Mouse (Mus musculus) gastrocnemius, adult 2 months (tissue): ENCODE results near the gene Khk. TPM values are rescaled to one million over a fixed set of nuclear protein-coding genes. Genes with fewer than 3 reads are reported as not detected.
A peak's percentile ranks its signal among the peaks of the same experiment; 100 is the strongest.

Experiments
- DNase-seq: peaks from one replicate; pipeline ENCODE4 v3.0.0; 2022
- H3K27ac ChIP-seq: fragments of 200-600 bp; 2 replicates; pipeline ENCODE4 v1.8.1; 2022; ENCODE audit warnings: mild to moderate bottlenecking
- H3K4me3 ChIP-seq: fragments of 200-600 bp; 2 replicates; pipeline ENCODE4 v1.8.1; 2022; ENCODE audit warnings: mild to moderate bottlenecking, moderate library complexity
- CTCF ChIP-seq: fragments of 200-600 bp; IDR thresholded peaks from 2 replicates; pipeline ENCODE4 v1.8.1; 2022; ENCODE audit warnings: antibody characterized with exemption, mild to moderate bottlenecking, moderate library complexity
- intact Hi-C: fragments of 180-260 bp; cut with DNase I; formaldehyde crosslinking; loops from one replicate; pipeline ENCODE4 v1.15.1; 2025
- total RNA-seq, 2 experiments: library from RNA; stranded (reverse); gene quantifications; 2 replicates each; pipeline ENCODE4 v1.2.3; 2021

The Khk gene
- total RNA-seq, 2 experiments from 2014 or later = 29.2 to 30.8 TPM

DNA sequence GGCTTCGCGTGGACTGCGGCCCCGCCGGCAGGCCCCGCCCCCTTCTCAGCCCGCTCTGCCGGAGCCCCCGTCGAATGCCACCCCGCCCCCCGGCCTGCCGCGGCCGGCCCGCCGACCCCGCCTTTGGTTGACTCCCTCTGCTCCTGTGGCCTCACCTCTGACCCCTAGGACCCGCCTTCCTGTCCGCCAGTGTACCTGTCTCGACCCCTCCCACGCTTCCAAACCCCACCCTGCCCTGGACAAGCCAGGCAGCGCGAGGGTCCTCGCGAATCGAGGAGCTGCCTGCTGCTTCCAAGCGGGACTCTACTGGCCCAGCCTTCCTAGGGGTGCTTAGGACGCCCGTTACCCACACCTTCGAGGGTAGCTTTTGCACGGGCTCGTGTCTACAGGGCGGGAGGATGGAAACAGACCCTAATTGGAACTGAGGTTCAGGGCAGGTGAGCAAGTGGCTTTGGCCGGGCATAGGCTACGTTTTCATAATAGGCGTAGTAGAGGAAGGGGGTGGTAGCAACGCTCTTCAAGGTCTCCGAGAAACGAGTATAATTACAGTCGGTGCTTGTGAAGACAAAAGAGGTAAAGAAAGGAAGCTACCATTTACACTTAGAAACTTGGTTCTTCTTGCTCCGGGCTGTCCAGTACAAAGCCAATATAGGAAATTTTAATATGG lies 32.0 kb upstream of the Khk start:
- TF ChIP-seq CTCF = no peak
- peak overlapping the region; percentile 89 for H3K27ac ChIP-seq

DNA sequence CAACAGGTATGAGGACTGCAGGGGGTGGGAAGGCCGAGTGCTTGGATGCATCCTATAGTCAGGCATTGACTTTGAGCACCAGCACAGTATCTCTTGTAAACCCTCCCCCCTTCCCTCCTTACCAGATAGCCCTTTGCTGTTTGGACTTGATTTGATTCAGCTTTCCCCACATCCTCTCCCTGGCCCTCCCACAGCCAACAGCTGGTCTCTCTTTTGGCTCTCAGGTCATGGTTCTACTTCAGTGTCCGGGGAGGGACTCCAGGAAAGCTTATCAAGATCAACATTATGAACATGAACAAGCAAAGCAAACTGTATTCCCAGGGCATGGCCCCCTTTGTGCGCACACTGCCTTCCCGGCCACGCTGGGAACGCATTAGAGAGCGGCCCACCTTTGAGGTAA lies 30.9 kb upstream of the Khk start:
- H3K4me3 ChIP-seq = no peak overlapping the region
- no peak for DNase-seq
- no peak overlapping the region for H3K27ac ChIP-seq
- intact Hi-C loops = no loop called here
- no peak for TF ChIP-seq CTCF

More for the DNA sequence above, 32.0 kb upstream of the Khk start:
- intact Hi-C loops = loop anchor here (2.0 kb wide), 2 partner anchors 16 to 20 kb away; partner anchors contain the start of gene Tmem214
- DNase-seq = no peak
- H3K4me3 ChIP-seq = peak overlapping the region; percentile 91

DNA sequence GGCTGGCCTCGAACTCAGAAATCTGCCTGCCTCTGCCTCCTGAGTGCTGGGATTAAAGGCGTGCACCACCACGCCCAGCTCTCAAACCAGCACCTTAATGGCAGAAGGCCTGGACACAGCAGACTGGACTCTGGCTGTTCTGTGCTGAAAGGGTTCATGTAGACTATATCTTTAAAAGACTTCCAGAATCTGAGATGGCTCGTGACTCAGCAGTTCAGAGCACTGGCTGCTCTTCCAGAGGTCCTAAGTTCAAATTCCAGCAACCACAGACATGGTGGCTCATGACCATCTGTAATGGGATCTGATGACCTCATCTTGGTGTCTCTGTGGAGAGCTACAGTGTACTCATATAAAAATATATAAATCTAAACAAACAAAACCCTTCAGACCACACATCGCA lies 19.4 kb upstream of the Khk start:
- no peak for DNase-seq
- intact Hi-C loops = no loop called here
- no peak for TF ChIP-seq CTCF
- Histone ChIP-seq H3K4me3 (no peak overlapping the region), H3K27ac (no peak overlapping the region)

DNA sequence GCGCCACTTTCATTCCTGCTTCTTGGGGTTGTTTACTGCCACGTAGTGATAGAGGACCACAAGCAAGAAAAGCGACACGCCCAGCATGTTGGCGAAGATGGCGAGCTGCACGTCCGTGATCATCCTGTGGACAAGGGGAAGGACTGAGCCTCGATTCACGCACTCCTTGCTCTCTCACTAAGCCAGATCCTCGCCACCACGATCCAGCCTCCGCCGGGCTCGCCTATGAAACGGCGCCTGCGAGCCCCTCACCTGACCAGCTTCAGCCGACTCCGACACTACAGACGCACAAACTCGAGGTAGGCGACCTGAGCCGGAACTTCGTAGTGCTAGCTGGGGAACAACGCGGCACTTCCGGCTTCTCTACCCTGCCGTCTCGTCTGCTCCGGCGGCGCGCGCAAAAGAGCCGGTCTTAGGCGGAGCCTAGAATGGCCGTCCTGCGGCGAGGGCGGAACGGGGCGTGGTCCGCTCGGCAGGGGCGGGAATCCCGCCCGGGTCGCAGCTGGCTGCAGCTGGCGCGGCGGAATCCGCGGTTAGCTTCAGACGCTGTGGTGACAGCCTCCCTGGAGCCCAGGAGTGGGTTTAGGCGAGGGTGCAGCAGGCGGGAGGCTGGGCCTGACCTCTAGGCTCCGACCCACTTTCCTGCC lies 13.7 kb upstream of the Khk start, which contains the start of gene Ost4:
Gene Ost4, minus strand, starts transcription at position 376 of the 647 bp plus-strand sequence.
- no peak for TF ChIP-seq CTCF
- intact Hi-C loops = no loop called here
- H3K27ac ChIP-seq = peak within 1 kb of the TSS; percentile 94
- peak; percentile 98 for DNase-seq
- peak within 1 kb of the TSS; percentile 79 for H3K4me3 ChIP-seq

DNA sequence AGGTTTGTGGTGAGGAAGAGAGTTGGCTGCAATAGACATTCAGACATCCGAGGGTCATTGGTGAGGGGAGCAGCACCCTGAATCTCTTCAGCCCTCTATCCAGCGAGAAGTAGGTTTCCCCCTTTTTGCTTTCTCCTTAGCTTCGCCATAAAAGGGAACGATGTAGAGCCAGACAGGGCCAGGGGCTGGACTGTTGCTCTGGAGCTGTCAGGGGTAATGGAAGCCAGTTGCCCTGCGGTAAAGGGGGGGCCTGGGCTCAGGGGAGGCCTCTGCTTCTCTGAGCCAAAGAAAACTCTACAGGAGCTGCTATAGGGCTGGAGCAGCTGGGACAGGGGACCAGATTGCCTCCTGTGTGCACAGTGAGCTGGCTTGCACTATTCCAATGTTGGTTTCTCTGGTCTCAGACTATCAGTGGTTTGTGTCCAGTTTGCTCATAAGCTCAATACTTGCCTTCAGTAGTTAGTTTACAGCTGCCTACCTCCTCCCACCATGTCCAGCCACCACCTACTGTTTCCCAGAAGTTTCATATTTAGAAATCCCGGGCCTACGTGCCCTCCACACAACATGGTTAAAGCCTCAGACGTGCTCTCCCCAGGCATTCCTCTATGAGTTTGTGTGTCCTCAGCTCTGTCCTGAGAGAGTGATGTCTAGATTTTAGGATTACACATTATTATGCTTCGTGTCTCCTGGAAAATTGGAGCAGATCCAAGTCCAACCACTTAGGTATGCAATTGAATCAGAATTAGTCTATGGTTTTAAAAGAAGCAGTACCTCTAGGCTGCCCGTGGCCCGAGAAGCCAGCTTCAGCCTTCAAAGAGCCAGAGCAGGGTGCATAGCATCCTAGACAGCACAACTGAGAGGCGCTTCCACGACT lies 12.6 kb upstream of the Khk start:
- intact Hi-C loops = no loop called here
- peak overlapping the region; percentile 94 for H3K27ac ChIP-seq
- DNase-seq = no peak
- no peak for TF ChIP-seq CTCF
- peak overlapping the region; percentile 79 for H3K4me3 ChIP-seq

DNA sequence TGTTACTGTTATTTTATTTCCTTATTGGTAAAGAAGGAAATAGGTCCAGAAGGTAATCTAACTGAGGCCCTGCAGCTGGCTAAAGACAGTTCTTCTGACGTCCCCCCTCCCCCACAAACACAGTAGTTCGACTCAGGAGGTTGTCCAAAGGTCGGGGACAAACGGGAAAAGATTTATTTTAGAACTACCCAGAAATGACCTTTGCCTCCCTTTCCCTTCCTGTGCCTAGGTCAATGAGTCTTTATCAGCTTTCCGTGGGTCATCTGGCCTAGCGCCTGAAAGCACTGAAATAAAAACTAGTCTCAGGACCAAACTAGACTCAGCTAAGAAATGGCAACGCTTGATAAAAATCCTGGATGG lies 12.0 kb upstream of the Khk start:
- H3K4me3 ChIP-seq = no peak overlapping the region; the same call in 1 of the 2 replicates
- DNase-seq = no peak
- intact Hi-C loops = no loop called here
- H3K27ac ChIP-seq = peak overlapping the region; percentile 94
- TF ChIP-seq CTCF = no peak

DNA sequence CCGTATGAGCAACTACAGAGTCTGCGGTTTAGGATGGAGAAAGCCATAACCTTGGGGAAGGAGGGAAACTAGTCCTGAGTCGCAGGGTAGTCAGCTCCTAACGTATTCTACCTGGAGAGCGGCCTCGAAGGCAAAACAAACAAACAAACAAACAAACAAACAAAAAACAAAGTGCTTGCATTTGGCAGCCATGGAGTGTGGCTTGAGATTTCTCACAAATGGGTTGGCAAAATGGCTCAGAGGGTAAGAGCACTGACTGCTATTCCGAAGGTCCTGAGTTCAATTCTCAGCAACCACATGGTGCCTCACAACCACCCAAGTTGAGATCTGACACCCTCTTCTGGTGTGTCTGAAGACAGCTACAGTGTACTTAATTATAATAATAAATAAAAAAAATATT lies 11.4 kb upstream of the Khk start:
- intact Hi-C loops = no loop called here
- no peak for TF ChIP-seq CTCF
- DNase-seq = no peak
- peak overlapping the region; percentile 94 for H3K27ac ChIP-seq
- no peak overlapping the region for H3K4me3 ChIP-seq

DNA sequence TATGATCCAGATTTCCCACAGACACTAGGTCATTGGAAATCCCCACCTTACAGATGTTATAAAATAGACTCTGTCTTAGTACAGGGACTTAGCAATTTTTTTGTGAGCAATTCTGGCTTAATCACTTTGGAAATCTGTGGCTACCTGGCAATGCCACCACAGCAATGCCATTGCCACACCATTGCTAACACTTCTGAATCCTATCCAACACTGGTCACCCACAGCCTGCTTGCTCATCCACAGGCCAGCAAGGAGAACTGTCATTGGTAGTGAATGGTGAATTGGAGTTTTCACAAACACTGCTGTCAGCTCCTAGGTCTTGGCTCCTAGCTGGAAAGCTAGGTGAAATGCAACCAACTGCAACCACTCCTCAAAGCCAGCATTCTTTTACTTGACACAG lies 10.8 kb upstream of the Khk start:
- no peak for DNase-seq
- TF ChIP-seq CTCF = no peak
- intact Hi-C loops = no loop called here
- H3K27ac ChIP-seq = peak overlapping the region; percentile 16; the same call in 1 of the 2 replicates
- no peak overlapping the region for H3K4me3 ChIP-seq

DNA sequence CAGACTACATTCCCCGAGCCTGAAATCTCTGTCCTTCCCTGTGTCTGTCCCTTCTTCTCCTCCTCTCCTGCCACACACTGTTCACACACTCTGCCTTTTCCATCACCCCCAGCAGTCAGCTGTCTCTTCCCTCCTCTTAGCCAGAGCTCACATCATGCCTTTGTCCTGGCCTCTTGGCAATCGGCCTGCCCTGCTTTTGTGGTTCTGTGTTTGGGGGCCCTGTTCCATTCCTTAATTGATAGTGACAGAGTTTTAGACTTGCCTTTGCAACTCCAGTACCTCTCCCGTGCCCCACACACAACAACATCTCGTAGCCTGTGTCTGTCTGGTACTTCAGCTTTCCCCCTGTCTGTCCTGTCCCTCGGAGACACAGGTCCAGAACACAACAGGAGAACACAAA lies 9.1 kb upstream of the Khk start:
- intact Hi-C loops = no loop called here

DNA sequence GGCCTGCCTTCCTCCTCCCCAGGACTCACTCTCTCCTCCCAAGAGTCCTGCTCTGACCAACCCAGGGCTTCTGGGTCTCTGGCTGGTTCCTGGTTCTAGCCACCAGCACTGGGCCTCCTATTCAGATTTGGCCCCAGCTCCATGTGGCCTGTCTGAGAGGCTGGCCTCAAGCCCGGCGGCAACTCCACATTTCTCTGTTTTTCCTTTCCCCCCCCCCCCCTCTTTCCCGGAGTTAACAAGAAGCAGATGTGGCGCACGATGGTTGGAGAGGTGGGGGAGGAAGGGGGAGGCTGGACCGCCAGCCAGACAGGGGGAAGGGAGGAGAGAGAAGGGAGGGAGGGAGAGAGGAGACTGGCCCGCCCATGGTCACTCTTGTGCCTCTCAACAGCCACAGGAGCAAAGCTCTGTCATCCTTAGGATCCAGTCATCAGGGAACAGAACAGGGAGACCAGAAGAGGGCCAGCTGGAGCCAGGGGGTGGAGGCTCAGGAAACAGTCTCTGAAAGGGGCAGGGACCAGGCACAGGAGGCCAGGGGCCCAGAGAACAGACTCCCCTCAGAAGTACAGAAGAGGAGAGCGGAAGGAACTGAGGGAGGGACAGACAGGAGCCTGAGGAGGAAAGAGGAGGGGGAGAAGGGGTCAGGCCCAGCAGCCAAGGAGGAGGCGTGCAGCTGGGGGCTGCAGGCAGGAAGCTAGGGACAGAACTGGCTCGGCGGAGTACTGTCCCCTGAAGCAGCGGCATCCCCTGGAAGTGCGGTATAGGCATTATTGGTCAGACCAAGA lies 8.0 kb upstream of the Khk start, which contains the start of gene Emilin1:
Gene Emilin1, plus strand, starts transcription at position 343 of the 782 bp plus-strand sequence.
- no peak for TF ChIP-seq CTCF
- DNase-seq = peak; percentile 84
- Histone ChIP-seq H3K27ac (peak within 1 kb of the TSS; percentile 86), H3K4me3 (peak within 1 kb of the TSS; percentile 71)
- intact Hi-C loops = no loop called here

More for the DNA sequence above, 9.1 kb upstream of the Khk start:
- H3K27ac ChIP-seq = peak overlapping the region; percentile 86
- no peak for TF ChIP-seq CTCF
- no peak for DNase-seq
- H3K4me3 ChIP-seq = no peak overlapping the region

DNA sequence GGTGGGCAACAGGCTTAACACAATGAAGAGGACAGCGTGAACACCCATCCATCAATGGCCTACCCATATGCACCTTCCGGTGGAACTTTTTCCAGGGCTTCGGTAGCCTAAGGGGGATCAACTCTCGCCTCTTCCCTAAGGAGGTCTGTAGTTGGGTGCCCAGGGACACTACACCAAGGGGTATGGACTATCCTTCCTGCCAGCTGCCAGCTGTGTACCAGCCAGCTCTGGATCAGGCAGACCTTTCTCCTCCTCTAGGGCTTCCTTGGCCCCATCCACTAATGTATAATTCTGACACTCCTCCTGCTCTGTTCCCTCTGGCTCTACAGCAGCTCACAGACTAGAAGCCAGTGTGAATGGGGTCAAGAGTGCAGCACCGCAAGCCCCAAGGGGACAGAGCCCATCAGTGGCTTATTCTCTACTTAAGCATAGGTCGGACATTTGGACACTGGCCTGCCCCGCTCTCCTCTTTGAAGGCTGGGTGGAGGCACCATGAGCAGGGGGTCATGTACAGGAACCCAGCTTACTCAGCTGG lies 7.1 kb upstream of the Khk start:
- intact Hi-C loops = loop anchor here (2.0 kb wide), 1 partner anchor 107 kb away; no protein-coding TSS in a partner anchor

DNA sequence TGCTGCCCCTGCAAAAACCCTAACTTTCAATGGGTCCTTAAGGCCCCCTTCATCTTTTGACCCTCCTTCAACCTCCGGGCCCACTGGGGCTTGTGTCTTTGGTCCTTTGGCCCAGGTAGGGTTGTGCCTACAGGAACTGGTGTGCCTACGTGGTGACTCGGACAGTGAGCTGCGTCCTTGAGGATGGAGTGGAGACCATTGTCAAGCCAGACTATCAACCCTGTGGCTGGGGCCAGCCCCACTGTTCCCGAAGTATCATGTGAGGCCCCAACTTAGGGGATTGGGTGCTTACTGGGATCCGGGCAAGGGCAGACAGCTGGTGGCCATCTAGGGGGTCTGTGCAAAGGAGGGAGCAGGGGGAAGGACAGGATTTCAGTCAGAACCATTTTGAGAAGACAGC lies 6.4 kb upstream of the Khk start:
- Histone ChIP-seq H3K27ac (peak overlapping the region; percentile 86), H3K4me3 (peak overlapping the region; percentile 71)
- no peak for TF ChIP-seq CTCF
- DNase-seq = no peak
- intact Hi-C loops = loop anchor here (2.0 kb wide), 1 partner anchor 108 kb away; no protein-coding TSS in a partner anchor

More for the DNA sequence above, 7.1 kb upstream of the Khk start:
- TF ChIP-seq CTCF = no peak
- DNase-seq = no peak
- Histone ChIP-seq H3K27ac (peak overlapping the region; percentile 86), H3K4me3 (peak overlapping the region; percentile 71)
